Mouse (Mus musculus): ENCODE measurements around the gene Fam214a. TPM values are rescaled to one million over a fixed set of nuclear protein-coding genes. Genes with fewer than 3 reads are reported as not detected.

Gene Fam214a
- total RNA-seq (2015): 11.8 and 14.1 TPM in 2 replicates
- 9.3 and 10.5 TPM in 2 replicates for total RNA-seq (2017)

GRCm38 (mm10) chr9:74952756-74953247 is at the start of gene Fam214a:
Gene Fam214a (plus strand): TSS chr9:74952884.
- peak; percentile 87 for ATAC-seq (ENCODE audit: poor library complexity, severe bottlenecking)

GRCm38 (mm10) chr9:74904866-74905508 is 47.7 kb upstream of the Fam214a start:
- ATAC-seq (ENCODE audit: poor library complexity, severe bottlenecking): peak; percentile 70

- ATAC-seq (ENCODE audit: poor library complexity, severe bottlenecking): peak; percentile 81
Observed at GRCm38 (mm10) chr9:74906951-74907350, 45.7 kb upstream of the Fam214a start.

GRCm38 (mm10) chr9:74909245-74909644 is 43.4 kb upstream of the Fam214a start:
- ATAC-seq (ENCODE audit: poor library complexity, severe bottlenecking): no peak

GRCm38 (mm10) chr9:74910226-74910759 is 42.4 kb upstream of the Fam214a start:
- ATAC-seq (ENCODE audit: poor library complexity, severe bottlenecking): no peak

- no peak for ATAC-seq (ENCODE audit: poor library complexity, severe bottlenecking)
Observed at GRCm38 (mm10) chr9:74911430-74911829, 41.3 kb upstream of the Fam214a start.

- ATAC-seq (ENCODE audit: poor library complexity, severe bottlenecking): no peak
Observed at GRCm38 (mm10) chr9:74911919-74912318, 40.8 kb upstream of the Fam214a start.

GRCm38 (mm10) chr9:74912619-74913376 is 39.9 kb upstream of the Fam214a start:
- no peak for ATAC-seq (ENCODE audit: poor library complexity, severe bottlenecking)

- no peak for ATAC-seq (ENCODE audit: poor library complexity, severe bottlenecking)
Observed at GRCm38 (mm10) chr9:74915611-74916010, 37.1 kb upstream of the Fam214a start.

GRCm38 (mm10) chr9:74920450-74920849 is 32.2 kb upstream of the Fam214a start:
- no peak; the same call in 1 of the 2 replicates for ATAC-seq (ENCODE audit: poor library complexity, severe bottlenecking)

- no peak for ATAC-seq (ENCODE audit: poor library complexity, severe bottlenecking)
Observed at GRCm38 (mm10) chr9:74921422-74921821, 31.3 kb upstream of the Fam214a start.

GRCm38 (mm10) chr9:74922884-74923283 is 29.8 kb upstream of the Fam214a start:
- ATAC-seq (ENCODE audit: poor library complexity, severe bottlenecking): no peak

- no peak for ATAC-seq (ENCODE audit: poor library complexity, severe bottlenecking)
Observed at GRCm38 (mm10) chr9:74923291-74923977, 29.2 kb upstream of the Fam214a start.

- ATAC-seq (ENCODE audit: poor library complexity, severe bottlenecking): no peak
Observed at GRCm38 (mm10) chr9:74925220-74925769, 27.4 kb upstream of the Fam214a start.

- ATAC-seq (ENCODE audit: poor library complexity, severe bottlenecking): no peak
Observed at GRCm38 (mm10) chr9:74929981-74930423, 22.7 kb upstream of the Fam214a start.

- no peak for ATAC-seq (ENCODE audit: poor library complexity, severe bottlenecking)
Observed at GRCm38 (mm10) chr9:74930653-74931052, 22.0 kb upstream of the Fam214a start.

GRCm38 (mm10) chr9:74935289-74935688 is 17.4 kb upstream of the Fam214a start:
- peak; percentile 75 for ATAC-seq (ENCODE audit: poor library complexity, severe bottlenecking)

- ATAC-seq (ENCODE audit: poor library complexity, severe bottlenecking): no peak
Observed at GRCm38 (mm10) chr9:74937761-74938160, 14.9 kb upstream of the Fam214a start.

- ATAC-seq (ENCODE audit: poor library complexity, severe bottlenecking): peak; percentile 88
Observed at GRCm38 (mm10) chr9:74938670-74939534, 13.8 kb upstream of the Fam214a start.
